Mouse (Mus musculus): Measurements from ENCODE around the gene Ppfibp1.

Gene Ppfibp1

GRCm38 (mm10) chr6:147032303-147032925, 144.1 kb downstream of the Ppfibp1 start, which contains the start of gene Rep15:
TSS of gene Rep15 (plus strand) at chr6:147032584.
- no peak for DNase-seq (ENCODE audit: inconsistent ontology term)

DNA sequence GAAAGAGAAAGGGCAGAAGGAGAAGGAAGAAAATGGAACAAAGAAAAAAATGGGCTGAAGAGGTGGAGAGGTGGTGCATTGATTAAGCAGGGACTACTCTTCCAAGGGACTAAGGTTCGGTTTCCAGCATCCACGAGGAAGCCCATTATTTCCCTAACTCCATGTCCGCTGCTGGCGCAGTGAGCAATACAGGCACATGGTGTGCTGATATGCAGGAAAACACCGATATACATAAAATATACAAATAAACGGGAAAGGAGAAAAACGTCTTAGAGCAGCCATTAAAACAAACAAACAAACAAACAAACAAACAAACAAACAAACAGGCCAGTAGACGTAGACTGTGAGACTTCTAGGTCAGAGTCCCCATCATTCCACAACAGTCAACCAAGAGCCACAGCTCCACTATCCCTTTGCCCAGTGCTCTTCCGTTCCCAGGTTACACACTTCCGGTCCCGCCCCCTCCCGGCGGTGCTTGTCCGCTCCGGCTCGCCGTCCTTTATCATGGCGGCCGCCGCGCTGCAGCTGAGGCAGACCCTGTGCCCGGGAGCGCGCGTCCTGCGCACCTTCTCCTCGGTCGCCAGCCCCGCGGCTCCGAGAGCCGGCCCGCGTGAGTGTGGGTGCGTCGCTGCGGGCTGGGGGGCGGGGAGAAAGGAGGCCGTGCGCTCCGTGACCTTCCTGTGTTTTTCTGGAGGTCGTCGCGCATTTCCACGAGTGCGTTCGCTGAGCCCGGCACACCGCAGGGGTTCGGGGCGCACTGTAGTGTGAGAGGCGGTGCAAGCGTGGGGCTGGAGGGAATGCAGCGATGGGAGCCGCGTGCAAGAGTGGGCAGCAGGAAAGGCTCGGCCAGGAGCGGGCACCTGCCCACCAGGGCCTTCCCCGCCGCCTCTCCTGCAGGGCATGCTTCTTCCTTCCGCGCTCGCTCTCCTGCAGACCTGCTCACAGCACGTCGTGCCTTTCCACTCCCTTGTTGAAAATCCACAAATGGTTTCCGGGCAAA, 154.3 kb downstream of the Ppfibp1 start, which contains the start of gene Mrps35:
Gene Mrps35 (plus strand): TSS at position 474 of the 1,000 bp plus-strand sequence.
- peak; percentile 93 for DNase-seq (ENCODE audit: inconsistent ontology term)

- DNase-seq (ENCODE audit: inconsistent ontology term) = no peak
Observed at GRCm38 (mm10) chr6:147043633-147044032, 155.3 kb downstream of the Ppfibp1 start.

GRCm38 (mm10) chr6:147049239-147049805, 161.0 kb downstream of the Ppfibp1 start:
- no peak for DNase-seq (ENCODE audit: inconsistent ontology term)

DNA sequence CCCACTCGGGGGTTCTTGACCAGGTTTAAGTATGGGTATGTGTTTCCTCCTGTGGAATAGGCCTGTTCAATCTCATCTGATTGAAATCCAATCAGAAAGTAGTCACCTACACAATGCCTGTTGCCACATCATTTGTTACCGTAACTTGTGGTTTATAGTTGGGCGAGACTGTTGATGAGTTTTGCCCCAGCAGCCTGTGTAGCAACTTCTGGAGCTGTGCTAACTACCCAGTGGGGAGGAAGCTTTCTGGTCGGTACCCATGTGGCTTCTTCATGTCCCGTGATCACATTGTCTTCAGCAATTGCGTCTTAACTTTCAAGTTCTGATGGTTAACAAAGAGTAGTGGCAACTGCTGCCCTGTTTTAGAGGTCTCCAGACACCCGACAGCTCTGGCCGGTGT, 163.4 kb downstream of the Ppfibp1 start:
- DNase-seq (ENCODE audit: inconsistent ontology term) = no peak

GRCm38 (mm10) chr6:147052440-147052839, 164.2 kb downstream of the Ppfibp1 start:
- DNase-seq (ENCODE audit: inconsistent ontology term) = no peak

DNA sequence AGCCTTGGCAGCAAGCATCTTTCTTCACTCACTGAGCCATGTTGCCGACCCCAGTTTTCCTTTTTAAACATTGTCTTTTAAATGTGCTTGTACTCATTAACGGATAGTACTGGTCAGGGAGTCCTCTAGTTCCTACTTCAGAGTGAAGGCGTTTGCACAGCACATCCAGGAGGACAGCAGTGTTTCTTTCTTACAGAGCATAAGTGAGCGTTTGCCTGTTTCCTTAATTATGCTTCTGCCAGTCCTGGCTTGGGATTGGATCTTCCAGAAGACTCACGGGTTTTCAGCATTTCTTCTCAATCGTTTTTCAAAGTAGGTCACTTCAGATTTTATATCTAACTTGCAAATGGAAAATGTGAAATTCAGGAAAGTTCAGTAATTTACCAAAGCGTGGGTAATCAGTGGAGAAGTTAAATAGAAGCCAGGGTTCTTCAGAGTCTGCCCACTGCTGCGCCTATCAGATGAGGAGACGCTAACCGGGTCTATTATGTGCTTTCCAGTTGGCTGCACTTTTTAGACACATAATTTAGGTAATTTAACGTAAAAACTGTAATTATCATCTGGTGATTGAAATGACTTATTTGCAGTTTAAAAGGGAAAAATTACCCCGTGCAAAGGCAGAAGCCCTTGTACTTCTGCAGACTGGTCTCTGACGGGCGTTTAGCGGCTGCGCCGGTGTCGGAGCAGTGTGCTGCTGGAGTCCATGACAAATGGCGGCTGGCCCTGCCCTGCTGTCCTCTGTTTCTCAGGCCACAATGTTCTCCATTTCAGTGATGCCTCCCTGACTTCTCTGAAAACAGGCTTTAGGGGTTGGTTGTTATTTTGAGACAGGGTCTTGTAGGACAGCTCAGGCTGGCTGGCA, 165.7 kb downstream of the Ppfibp1 start:
- no peak for DNase-seq (ENCODE audit: inconsistent ontology term)

DNA sequence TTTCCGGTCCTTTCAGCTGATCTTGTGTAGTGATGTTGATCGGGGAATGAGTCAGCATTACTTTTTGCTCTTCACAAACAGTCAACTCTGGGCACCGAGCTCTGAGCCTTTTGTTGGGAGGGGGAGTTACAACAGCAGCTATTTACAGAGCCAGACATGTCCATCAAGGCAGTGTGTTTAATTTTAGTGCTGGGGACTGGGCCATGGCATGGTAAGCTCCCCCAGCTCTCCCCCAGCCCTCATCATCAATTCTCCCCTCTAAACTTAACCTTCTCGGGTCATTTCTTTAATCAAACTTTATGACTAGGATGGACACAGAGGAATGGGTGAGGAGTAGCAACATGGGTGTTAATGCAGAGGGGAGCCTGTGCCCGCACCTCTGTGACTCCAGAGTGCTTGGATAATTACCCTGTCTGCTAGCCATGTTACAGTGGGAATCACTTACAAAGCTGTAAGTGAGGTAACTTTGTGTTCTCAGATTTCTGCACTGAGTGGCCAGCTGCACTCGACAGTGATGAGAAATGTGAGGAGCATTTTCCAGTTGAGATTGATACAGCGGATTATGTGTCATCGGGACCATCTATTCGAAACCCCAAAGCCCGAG, 167.2 kb downstream of the Ppfibp1 start:
- DNase-seq (ENCODE audit: inconsistent ontology term) = no peak

GRCm38 (mm10) chr6:147059326-147059725, 171.0 kb downstream of the Ppfibp1 start:
- no peak for DNase-seq (ENCODE audit: inconsistent ontology term)

GRCm38 (mm10) chr6:147061630-147062029, 173.3 kb downstream of the Ppfibp1 start:
- no peak for DNase-seq (ENCODE audit: inconsistent ontology term)

GRCm38 (mm10) chr6:147062034-147062433, 173.7 kb downstream of the Ppfibp1 start:
- no peak for DNase-seq (ENCODE audit: inconsistent ontology term)

DNA sequence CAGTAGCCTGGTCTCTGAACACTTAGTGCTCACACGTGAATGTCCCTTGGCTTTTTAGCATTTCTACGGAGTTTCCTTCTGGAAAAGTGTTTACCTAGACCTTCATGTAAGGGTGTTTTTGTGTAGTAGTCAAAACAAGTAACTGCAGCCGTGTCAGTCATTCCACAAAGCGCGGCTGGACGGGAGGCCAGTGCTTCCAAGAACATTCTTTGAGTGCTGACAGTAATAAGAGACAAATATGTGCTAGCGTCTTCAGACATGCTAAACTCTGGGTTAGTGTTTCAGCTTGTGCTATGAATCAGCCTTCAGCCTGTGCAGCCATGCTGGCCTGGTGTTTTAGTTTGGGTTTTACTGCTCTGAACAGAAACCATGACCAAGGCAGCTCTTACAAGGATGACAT, 174.4 kb downstream of the Ppfibp1 start:
- no peak for DNase-seq (ENCODE audit: inconsistent ontology term)

DNA sequence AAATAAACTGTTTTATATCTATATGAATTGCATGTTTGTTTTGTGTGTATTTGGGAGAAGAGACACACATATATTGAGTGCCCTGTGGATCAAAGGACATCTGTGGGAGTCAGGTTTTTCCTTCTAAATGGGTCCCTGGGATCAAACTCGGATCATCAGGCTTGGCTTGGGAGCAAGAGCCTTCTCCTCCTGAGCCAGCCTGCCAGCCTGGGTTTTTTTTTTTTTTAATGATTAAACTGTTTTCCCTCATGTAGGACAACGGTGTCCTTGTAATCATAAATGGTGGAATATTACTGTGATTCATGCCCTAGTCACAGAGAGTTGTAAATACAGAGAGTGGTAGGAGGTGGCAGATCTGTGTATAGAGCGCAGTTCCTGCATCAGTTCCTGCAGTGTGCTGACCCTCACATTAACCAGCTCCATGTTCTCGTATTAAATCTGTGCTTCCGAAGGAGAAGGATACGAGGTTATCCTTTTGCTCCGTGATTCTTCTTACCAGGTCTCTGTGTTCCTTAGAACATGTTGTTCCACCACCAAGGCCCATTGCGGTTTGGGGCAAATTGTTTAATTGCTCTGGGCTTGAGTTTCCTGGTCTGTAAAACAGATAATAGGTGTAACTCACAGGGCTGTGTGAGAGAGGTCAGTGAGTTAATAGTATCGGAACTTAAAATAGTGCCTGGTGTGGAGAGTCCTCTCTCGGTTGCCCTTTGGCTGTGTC, 176.1 kb downstream of the Ppfibp1 start:
- DNase-seq (ENCODE audit: inconsistent ontology term) = no peak

DNA sequence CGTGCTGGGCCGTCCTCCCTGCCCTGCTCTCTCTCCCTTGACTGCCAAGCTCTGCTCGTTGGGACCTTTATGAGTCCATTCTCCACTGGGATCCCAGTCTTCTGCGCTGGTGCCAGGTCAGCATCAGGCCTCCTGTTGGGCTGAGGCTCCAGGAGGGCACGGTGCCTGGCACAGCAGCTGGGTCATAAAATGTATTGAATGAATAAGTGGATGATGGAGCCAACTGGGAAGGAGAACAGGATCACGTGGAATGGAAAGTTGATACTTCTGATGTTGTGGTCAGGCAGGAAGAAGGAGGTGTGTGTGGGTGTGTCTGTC, 176.6 kb downstream of the Ppfibp1 start:
- DNase-seq (ENCODE audit: inconsistent ontology term) = no peak

GRCm38 (mm10) chr6:147075808-147076387, 187.6 kb downstream of the Ppfibp1 start:
- DNase-seq (ENCODE audit: inconsistent ontology term) = no peak

GRCm38 (mm10) chr6:147076878-147077277, 188.6 kb downstream of the Ppfibp1 start:
- no peak for DNase-seq (ENCODE audit: inconsistent ontology term)

DNA sequence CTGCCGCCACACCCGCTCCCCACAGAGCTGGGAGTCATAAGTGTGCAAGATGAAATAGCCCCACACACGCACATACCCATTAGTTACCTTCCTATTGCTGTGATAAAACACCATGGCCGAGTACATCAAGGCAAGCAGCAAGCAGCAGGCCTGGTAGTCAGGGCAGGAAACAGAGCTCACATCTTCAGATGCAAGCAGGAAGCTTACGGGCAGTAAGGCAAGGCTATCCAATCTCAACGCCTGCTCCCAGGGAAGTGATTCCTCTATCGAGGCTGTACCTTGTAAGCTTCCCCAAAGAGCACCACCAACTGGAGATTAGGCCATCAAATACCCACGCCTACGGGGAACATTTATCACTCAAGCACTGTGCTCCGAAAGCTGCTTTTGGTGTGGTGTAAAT, 191.6 kb downstream of the Ppfibp1 start:
- DNase-seq (ENCODE audit: inconsistent ontology term) = no peak
